Mouse (Mus musculus) cortical plate, adult 2 months (tissue): Measurements from ENCODE around the gene Iffo2. TPM values are rescaled to one million over a fixed set of nuclear protein-coding genes. Genes with fewer than 3 reads are reported as not detected.

Source experiments
- H3K27ac ChIP-seq: fragments of 200-500 bp; 2 replicates; pipeline ENCODE4 v1.5.1; 2012; ENCODE audit warnings: low read length, control low read depth, inconsistent platforms; ENCODE audit not compliant: insufficient read depth
- H3K4me1 ChIP-seq: fragments of 200-500 bp; 2 replicates; pipeline ENCODE4 v1.6.1; 2011; ENCODE audit warnings: low read length; ENCODE audit not compliant: control insufficient read depth, insufficient read depth
- H3K4me3 ChIP-seq: fragments of 200-500 bp; 2 replicates; pipeline ENCODE4 v1.5.1; 2011; ENCODE audit warnings: mild to moderate bottlenecking, low read length, control low read depth; ENCODE audit not compliant: insufficient read depth
- CTCF ChIP-seq: fragments of 200-500 bp; IDR thresholded peaks from 2 replicates; pipeline ENCODE4 v1.5.1; 2011; ENCODE audit warnings: mild to moderate bottlenecking, control low read depth, low read length; ENCODE audit not compliant: insufficient read depth; ENCODE audit errors: extremely low read depth
- POLR2A ChIP-seq: fragments of 200-500 bp; IDR thresholded peaks from 2 replicates; pipeline ENCODE4 v1.6.1; 2011; ENCODE audit warnings: mild to moderate bottlenecking, low read length, control low read depth; ENCODE audit not compliant: insufficient read depth; ENCODE audit errors: extremely low read depth
- polyA plus RNA-seq: library from polyadenylated mRNA; depleted of rRNA; stranded (reverse); fragments of >200 nt; gene quantifications from 2 replicates; pipeline ENCODE4 v1.2.3, GENCODE M21; 2012

The Iffo2 gene
- polyA plus RNA-seq, 1 experiment, result 9.4 TPM

GRCm38 (mm10) chr4:139555235-139555634, 24.9 kb downstream of the Iffo2 start:
- TF ChIP-seq POLR2A (no peak), CTCF (no peak)
- H3K4me1 ChIP-seq, result 0 out of 2 replicates have a peak, but pooled peaks cover 1% of the 10 kb centered on the region
- H3K4me3 ChIP-seq, result no peak overlapping the region
- no peak overlapping the region for H3K27ac ChIP-seq

GRCm38 (mm10) chr4:139555951-139556350, 25.6 kb downstream of the Iffo2 start:
- no peak overlapping the region for H3K27ac ChIP-seq
- TF ChIP-seq CTCF (no peak), POLR2A (no peak)
- H3K4me1 ChIP-seq, result 0 out of 2 replicates have a peak, but pooled peaks cover 1% of the 10 kb centered on the region
- H3K4me3 ChIP-seq, result no peak overlapping the region

- Histone ChIP-seq H3K27ac (no peak overlapping the region), H3K4me1 (no peaks in the 10 kb centered on the region), H3K4me3 (no peak overlapping the region)
- TF ChIP-seq POLR2A, result no peak
- TF ChIP-seq CTCF, result no peak
Observed at GRCm38 (mm10) chr4:139568361-139568760, 38.0 kb downstream of the Iffo2 start.

- peaks cover 2% of the 10 kb centered on the region for H3K4me1 ChIP-seq
- H3K27ac ChIP-seq, result no peak overlapping the region
- no peak overlapping the region for H3K4me3 ChIP-seq
- no peak for TF ChIP-seq CTCF
- TF ChIP-seq POLR2A, result no peak
Observed at GRCm38 (mm10) chr4:139570756-139571155, 40.4 kb downstream of the Iffo2 start.

GRCm38 (mm10) chr4:139572928-139573512, 42.7 kb downstream of the Iffo2 start:
- Histone ChIP-seq H3K4me3 (no peak overlapping the region), H3K27ac (no peak overlapping the region), H3K4me1 (peaks cover 8% of the 10 kb centered on the region)
- TF ChIP-seq CTCF, result no peak
- TF ChIP-seq POLR2A, result no peak

- peak; percentile 95 for TF ChIP-seq POLR2A
- peak; percentile 55 for TF ChIP-seq CTCF
- peaks cover 8% of the 10 kb centered on the region for H3K4me1 ChIP-seq
- peak overlapping the region; percentile 98 for H3K4me3 ChIP-seq
- peak overlapping the region; percentile 64 for H3K27ac ChIP-seq
Observed at GRCm38 (mm10) chr4:139574156-139574798, 43.9 kb downstream of the Iffo2 start.

- Histone ChIP-seq H3K4me1 (peaks cover 8% of the 10 kb centered on the region), H3K27ac (peak overlapping the region; percentile 86)
Observed at GRCm38 (mm10) chr4:139574799-139575672, 44.7 kb downstream of the Iffo2 start.

GRCm38 (mm10) chr4:139575673-139576003, 45.3 kb downstream of the Iffo2 start:
- H3K4me1 ChIP-seq, result peaks cover 8% of the 10 kb centered on the region
- peak overlapping the region; percentile 98 for H3K4me3 ChIP-seq
- TF ChIP-seq POLR2A, result no peak
- TF ChIP-seq CTCF, result no peak
- H3K27ac ChIP-seq, result peak overlapping the region; percentile 86

More at GRCm38 (mm10) chr4:139574799-139575672, 44.7 kb downstream of the Iffo2 start:
- no peak for TF ChIP-seq POLR2A
- no peak for TF ChIP-seq CTCF
- H3K4me3 ChIP-seq, result peak overlapping the region; percentile 98

- peak overlapping the region; percentile 98 for H3K4me3 ChIP-seq
- TF ChIP-seq POLR2A (no peak), CTCF (no peak)
- H3K27ac ChIP-seq, result no peak overlapping the region
- H3K4me1 ChIP-seq, result peaks cover 11% of the 10 kb centered on the region
Observed at GRCm38 (mm10) chr4:139576251-139576880, 46.0 kb downstream of the Iffo2 start.
